Mouse (Mus musculus) midbrain, embryonic 15.5 days (tissue): Measurements from ENCODE around the gene Cdk5. TPM values are rescaled to one million over a fixed set of nuclear protein-coding genes. Genes with fewer than 3 reads are reported as not detected.

ENCODE experiments used
- ATAC-seq: fragments of 200-750 bp; cut with Nextera tagmentation; replicated peaks from 2 replicates; pipeline ENCODE4 v1.8.0; 2017; ENCODE audit warnings: moderate TSS enrichment
- H3K27ac ChIP-seq: fragments of 300-500 bp; sonication (generic); 2 replicates; pipeline ENCODE4 v1.5.1; 2015; ENCODE audit warnings: mild to moderate bottlenecking, inconsistent platforms
- H3K27me3 ChIP-seq: fragments of 300-500 bp; sonication (generic); replicated peaks from 2 replicates; pipeline ENCODE4 v1.6.1; 2015; ENCODE audit warnings: inconsistent platforms
- H3K36me3 ChIP-seq: fragments of 300-500 bp; sonication (generic); replicated peaks from 2 replicates; pipeline ENCODE4 v1.6.1; 2015; ENCODE audit warnings: inconsistent platforms
- H3K4me1 ChIP-seq: fragments of 300-500 bp; sonication (generic); 2 replicates; pipeline ENCODE4 v1.6.1; 2015; ENCODE audit warnings: inconsistent platforms
- H3K4me2 ChIP-seq: fragments of 300-500 bp; sonication (generic); 2 replicates; pipeline ENCODE4 v1.6.1; 2015; ENCODE audit warnings: inconsistent platforms, mild to moderate bottlenecking, moderate library complexity
- H3K4me3 ChIP-seq: fragments of 300-500 bp; sonication (generic); 2 replicates; pipeline ENCODE4 v1.5.1; 2015; ENCODE audit warnings: mild to moderate bottlenecking, inconsistent platforms
- H3K9ac ChIP-seq: fragments of 300-500 bp; sonication (generic); 2 replicates; pipeline ENCODE4 v1.6.1; 2015; ENCODE audit warnings: mild to moderate bottlenecking, inconsistent platforms
- H3K9me3 ChIP-seq: fragments of 300-500 bp; sonication (generic); 2 replicates; pipeline ENCODE4 v1.6.1; 2016; ENCODE audit warnings: inconsistent platforms
- WGBS: fragments of 180-500 bp; shearing (Covaris S2); methylation state at CpG from one replicate; pipeline ENCODE4 v1.1.7; 2015; ENCODE audit warnings: mixed read lengths; 5-methylcytosine and 5-hydroxymethylcytosine counted together
- polyA plus RNA-seq: library from polyadenylated mRNA; unstranded; fragments of >200 nt; fragmentation: Nextera tagmentation; extraction: Ambion mirVana; gene quantifications from 2 replicates; pipeline ENCODE4 v1.2.1, GENCODE M21; 2015

The Cdk5 gene
- polyA plus RNA-seq, 1 experiment from 2014 or later, result 120 TPM

DNA sequence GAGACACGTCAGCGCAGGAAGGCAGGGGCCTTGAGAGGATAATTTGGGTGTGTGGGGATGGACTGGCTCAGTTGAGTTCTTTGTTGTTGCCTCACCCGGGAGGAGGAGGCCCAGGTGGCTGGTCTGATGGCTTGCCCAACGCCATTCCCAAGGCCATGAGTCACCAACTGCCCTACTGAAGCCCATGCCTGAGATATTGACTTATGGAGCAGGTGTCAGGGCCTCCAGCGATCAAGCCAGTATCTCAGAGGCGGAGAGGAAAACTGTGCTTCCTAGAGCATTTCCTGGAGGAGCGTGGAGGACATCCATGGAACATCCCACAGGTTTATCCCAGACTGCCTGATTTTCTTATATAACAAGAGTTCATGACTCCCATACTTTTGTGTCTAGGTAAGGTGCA, 30.6 kb downstream of the Cdk5 start:
- peaks cover 25% of the 10 kb centered on the region for H3K4me1 ChIP-seq
- peaks cover 24% of the 10 kb centered on the region for H3K27me3 ChIP-seq
- H3K4me2 ChIP-seq, result no peak overlapping the region
- no peaks in the 10 kb centered on the region for H3K9me3 ChIP-seq
- 77% methylated on average over 7 of the region's 7 CpGs for whole genome bisulfite sequencing
- H3K9ac ChIP-seq, result no peak overlapping the region
- no peak for ATAC-seq
- H3K4me3 ChIP-seq, result no peak overlapping the region
- no peak overlapping the region for H3K27ac ChIP-seq
- H3K36me3 ChIP-seq, result no peaks in the 10 kb centered on the region

DNA sequence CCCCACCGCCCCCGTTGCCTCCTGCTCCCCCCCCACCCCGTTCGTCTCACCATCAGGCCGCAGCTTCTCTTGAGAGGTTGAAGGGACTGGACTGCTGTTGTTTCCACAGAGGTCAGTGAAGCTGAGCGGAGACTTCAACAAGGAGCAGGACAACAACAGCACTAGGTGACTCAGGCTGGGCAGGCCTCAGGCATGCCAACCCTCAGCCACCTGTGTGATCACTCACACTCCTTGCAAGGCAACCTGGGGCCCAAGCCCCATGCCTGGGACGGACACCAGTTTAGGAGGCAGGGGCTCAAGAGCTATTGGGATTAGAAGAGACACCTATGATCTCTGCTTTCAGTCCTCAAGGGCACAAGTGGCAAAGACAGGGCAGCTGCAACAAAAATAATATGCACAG, 31.5 kb downstream of the Cdk5 start, which contains the start of gene Atg9b:
Gene Atg9b, minus strand, starts transcription at position 280 of the 400 bp plus-strand sequence.
- H3K36me3 ChIP-seq, result no peaks in the 10 kb centered on the region
- ATAC-seq, result no peak
- peaks cover 34% of the 10 kb centered on the region for H3K4me1 ChIP-seq
- no peak within 1 kb of the TSS for H3K27ac ChIP-seq
- H3K4me3 ChIP-seq, result no peak within 1 kb of the TSS
- peaks cover 33% of the 10 kb centered on the region for H3K27me3 ChIP-seq
- whole genome bisulfite sequencing, result 84% methylated on average over 7 of the region's 7 CpGs
- no peaks in the 10 kb centered on the region for H3K9me3 ChIP-seq
- H3K4me2 ChIP-seq, result no peak within 1 kb of the TSS
- H3K9ac ChIP-seq, result no peak within 1 kb of the TSS

DNA sequence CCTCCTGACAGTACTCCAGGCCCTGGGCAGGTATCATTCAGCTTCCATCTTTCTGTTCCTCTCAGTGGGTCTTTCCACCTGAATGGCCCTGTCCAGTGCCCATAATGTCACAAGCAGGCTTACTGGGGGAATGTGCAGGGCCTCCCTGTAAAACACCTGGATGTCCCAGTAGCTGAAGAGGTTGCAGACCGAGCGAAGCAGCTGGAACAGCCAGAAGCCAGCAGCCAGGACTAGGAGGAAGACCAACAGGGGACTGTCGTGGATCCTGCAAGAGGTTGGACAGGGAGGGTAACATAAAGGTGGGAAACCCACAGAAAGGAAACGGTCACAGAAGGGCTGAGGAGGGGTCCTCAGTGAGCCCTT, 33.7 kb downstream of the Cdk5 start:
- Histone ChIP-seq H3K27me3 (peaks cover 53% of the 10 kb centered on the region), H3K4me2 (no peak overlapping the region), H3K9me3 (no peaks in the 10 kb centered on the region), H3K27ac (no peak overlapping the region), H3K9ac (no peak overlapping the region), H3K4me1 (peaks cover 28% of the 10 kb centered on the region), H3K4me3 (no peak overlapping the region), H3K36me3 (no peaks in the 10 kb centered on the region)
- 84% methylated on average over 4 of the region's 4 CpGs for WGBS
- no peak for ATAC-seq

DNA sequence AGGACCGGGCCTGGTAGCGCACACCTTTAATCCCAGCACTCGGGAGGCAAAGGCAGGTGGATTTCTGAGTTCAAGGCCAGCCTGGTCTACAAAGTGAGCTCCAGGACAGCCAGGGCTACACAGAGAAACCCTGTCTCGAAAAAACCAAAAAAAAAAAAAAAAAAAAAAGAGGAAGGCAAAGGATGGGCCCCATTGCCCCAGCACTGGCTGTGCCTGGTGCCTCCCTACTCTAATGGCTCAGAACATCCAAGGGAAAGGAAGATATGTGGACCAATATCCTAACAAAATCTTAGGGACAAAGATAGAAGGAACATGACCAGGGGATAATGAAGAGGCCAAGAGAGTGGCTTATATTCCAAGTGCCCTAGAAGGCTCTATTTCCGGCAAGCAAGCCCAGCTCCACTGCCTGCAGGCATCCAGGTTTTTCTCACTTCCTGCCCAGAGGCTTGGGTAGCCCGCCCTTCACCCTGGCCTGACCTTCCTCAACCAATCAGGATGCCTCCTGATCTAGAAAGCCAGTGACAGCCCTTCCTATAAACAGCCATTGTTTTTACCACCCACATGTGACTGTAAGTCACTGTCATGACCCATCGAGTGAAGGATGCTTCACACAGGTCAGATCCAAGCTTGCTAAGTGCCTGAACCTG, 34.2 kb downstream of the Cdk5 start:
- Histone ChIP-seq H3K9me3 (no peaks in the 10 kb centered on the region), H3K4me2 (0 out of 2 replicates have a peak overlapping the region, but pooled peaks have one; percentile 97), H3K27me3 (peaks cover 56% of the 10 kb centered on the region), H3K27ac (no peak overlapping the region), H3K9ac (no peak overlapping the region), H3K4me3 (no peak overlapping the region), H3K4me1 (peaks cover 33% of the 10 kb centered on the region), H3K36me3 (no peaks in the 10 kb centered on the region)
- WGBS, result 58% methylated on average over 7 of the region's 7 CpGs
- ATAC-seq, result no peak

DNA sequence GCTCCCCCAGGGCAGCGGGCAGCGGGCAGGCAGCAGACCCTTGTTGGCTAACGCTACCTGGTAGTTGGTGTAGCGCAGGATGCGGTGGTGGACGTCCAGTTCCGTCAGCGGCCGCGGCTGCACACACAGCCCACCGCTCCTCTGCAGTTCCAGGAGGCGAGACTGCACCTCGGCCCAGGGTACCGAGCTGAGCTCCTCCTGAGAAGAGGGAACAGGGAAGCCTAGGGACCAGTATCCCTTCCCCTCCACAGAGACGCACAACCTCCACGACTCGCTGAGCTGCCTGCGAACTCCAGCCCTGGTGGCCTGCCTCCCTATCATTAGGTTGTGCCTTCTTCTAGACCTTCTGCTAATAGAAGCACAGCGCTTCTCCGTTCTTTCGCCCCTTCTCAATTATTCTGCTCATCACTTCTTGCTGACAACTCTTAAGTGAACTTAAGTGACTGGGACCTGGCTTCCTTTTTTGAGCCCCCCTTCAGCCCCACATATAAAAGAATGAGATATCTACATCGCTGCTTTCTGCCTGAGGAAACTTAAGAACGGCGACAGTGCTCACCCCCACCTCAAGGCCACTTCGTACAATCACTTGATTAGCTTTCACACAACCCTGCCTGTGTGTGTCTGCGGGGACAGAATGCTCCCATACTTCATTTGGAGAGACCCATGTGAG, 34.9 kb downstream of the Cdk5 start:
- H3K4me1 ChIP-seq, result peaks cover 31% of the 10 kb centered on the region
- peak overlapping the region; percentile 97 for H3K4me2 ChIP-seq
- H3K36me3 ChIP-seq, result no peaks in the 10 kb centered on the region
- no peak for ATAC-seq
- H3K4me3 ChIP-seq, result peak overlapping the region; percentile 48
- no peak overlapping the region for H3K27ac ChIP-seq
- 23% methylated on average over 26 of the region's 26 CpGs for whole genome bisulfite sequencing
- H3K9me3 ChIP-seq, result no peaks in the 10 kb centered on the region
- H3K9ac ChIP-seq, result peak overlapping the region; percentile 32
- peaks cover 56% of the 10 kb centered on the region for H3K27me3 ChIP-seq

DNA sequence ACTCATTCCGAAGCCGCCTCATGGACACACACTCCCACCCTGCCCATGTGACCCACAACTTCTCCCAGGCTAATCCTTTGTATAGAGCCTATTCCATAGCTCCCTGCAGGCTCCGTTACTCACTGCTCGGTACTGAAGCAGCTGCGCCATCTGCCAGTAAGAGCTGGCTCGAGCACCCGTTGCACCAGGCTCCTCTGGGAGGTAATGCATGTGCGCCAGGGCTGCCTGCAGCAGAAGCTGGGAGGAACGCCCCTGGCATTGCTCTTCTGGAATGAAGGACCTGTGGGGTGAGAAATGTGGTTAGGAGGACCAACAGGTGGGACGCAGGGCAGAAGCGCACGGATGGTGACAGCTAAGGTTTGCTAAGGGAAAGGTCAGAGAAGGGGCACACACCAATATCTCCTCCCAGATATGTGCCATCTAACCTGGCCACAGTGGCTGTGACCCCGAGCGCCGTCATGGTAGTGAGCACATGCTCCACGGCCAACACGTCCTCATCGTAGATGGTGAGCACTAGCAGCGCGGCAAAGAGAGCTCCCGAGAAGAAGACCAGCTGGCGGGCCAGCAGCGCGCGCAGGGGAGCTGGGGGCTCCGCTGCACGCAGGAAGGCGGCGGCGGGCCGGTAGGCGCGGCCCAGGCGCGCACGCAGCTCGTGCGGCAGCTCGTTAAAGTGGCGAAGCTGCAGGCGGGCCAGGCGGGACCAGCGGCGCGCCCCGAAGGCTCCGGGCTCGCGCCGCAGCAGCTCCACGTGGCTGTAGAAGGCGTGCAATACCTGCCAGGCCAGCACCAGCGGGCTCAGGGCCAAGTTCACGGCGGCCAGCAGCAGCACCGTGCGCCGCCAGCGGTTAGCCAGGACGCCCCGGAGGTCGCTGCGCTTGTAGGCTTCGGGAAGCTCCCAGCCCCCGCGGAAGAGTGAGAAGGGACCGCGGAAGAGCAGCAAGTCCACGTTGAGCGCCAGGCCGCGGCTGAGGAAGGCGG, 35.8 kb downstream of the Cdk5 start:
- Histone ChIP-seq H3K36me3 (no peaks in the 10 kb centered on the region), H3K27ac (peak overlapping the region; percentile 19; the same call in 1 of the 2 replicates), H3K27me3 (peaks cover 56% of the 10 kb centered on the region), H3K4me1 (peaks cover 39% of the 10 kb centered on the region), H3K9me3 (no peaks in the 10 kb centered on the region), H3K4me3 (peak overlapping the region; percentile 48), H3K4me2 (peak overlapping the region; percentile 97), H3K9ac (peak overlapping the region; percentile 32)
- WGBS, result under 1% methylated on average over 73 of the region's 73 CpGs
- ATAC-seq, result peak; percentile 43

DNA sequence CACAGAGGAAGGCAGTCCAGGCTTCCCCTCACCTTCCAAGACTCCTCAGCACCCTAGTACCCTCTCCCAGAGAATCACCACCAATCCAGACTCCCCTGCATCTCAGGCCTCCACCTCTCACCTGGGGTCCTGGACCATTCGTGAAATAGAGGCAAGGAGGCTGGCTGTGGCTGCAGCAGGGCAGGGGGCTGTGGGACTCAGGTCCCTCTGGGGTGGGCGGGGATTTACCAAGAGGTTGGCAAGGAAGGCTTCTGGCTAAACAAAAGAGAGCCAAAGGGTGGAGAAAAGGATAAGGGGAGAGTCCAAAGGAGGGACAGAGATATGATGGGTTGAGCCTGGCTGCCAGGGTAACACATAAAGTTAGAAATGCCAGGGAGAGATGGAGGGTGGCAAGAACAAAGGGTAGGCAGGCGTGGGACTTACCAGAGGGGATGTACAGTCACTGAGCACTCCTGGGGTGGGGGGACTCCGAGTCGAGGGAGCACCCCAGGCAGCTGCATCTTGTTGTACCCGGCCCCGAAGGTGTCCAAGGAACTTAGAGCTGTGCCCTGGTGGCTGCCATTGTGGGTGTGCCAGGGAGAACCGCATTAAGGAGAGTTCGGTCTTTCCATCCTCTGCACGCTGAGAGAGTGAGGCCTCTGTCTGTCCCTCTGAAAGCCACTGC, 37.3 kb downstream of the Cdk5 start:
- WGBS, result 75% methylated on average over 10 of the region's 10 CpGs
- no peak overlapping the region for H3K9ac ChIP-seq
- no peak overlapping the region for H3K4me3 ChIP-seq
- H3K27ac ChIP-seq, result no peak overlapping the region
- H3K36me3 ChIP-seq, result no peaks in the 10 kb centered on the region
- H3K9me3 ChIP-seq, result no peaks in the 10 kb centered on the region
- H3K27me3 ChIP-seq, result peaks cover 56% of the 10 kb centered on the region
- H3K4me1 ChIP-seq, result peaks cover 43% of the 10 kb centered on the region
- H3K4me2 ChIP-seq, result no peak overlapping the region
- no peak for ATAC-seq

DNA sequence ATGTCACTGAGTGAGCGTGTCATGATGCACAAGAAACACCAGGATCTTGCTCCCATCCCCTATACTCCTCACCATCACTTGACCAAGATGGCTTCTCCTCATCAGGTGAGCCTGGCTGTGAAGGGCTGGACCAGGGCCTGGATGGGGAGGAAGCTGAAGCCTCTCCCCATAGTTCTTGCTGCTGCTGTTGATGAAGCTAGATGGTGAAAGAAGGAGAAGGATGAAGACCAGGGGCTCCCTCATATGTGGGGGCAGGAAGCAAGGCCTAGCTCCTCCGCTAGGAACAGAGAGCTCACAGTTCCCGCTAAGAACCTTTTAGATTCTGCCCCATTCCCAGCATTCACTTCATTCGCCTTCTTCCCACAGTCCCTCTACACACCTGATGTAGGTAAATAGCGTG, 38.0 kb downstream of the Cdk5 start:
- Histone ChIP-seq H3K4me2 (no peak overlapping the region), H3K9ac (no peak overlapping the region), H3K27me3 (peaks cover 53% of the 10 kb centered on the region), H3K4me3 (no peak overlapping the region), H3K9me3 (no peaks in the 10 kb centered on the region), H3K27ac (no peak overlapping the region), H3K36me3 (no peaks in the 10 kb centered on the region), H3K4me1 (peaks cover 43% of the 10 kb centered on the region)
- WGBS, result 93% methylated on average over 5 of the region's 5 CpGs
- no peak for ATAC-seq

DNA sequence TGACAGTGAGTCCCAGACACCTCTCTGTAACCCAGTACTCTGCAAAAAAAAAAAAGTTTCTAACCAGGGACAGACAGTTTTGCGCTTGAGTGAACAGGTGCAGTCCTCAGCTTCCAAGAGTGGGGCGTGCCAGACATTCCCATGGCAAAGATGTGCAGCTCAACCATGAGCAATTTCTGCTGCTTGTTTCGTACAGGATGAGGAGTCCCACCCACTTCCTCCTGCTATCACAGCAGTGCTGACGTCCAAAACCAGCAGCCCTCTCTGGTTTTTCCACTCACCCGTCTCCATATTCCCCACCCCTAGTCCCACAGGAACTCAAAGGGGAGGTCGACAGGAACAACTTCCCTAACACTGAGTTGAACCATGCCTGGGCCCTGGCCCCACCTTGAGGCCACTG, 38.9 kb downstream of the Cdk5 start:
- peaks cover 46% of the 10 kb centered on the region for H3K27me3 ChIP-seq
- H3K36me3 ChIP-seq, result no peaks in the 10 kb centered on the region
- peaks cover 43% of the 10 kb centered on the region for H3K4me1 ChIP-seq
- no peak overlapping the region for H3K9ac ChIP-seq
- no peak overlapping the region; the same call in 1 of the 2 replicates for H3K4me2 ChIP-seq
- no peak for ATAC-seq
- H3K4me3 ChIP-seq, result no peak overlapping the region
- no peak overlapping the region for H3K27ac ChIP-seq
- WGBS, result 70% methylated on average over 6 of the region's 6 CpGs
- no peaks in the 10 kb centered on the region for H3K9me3 ChIP-seq

DNA sequence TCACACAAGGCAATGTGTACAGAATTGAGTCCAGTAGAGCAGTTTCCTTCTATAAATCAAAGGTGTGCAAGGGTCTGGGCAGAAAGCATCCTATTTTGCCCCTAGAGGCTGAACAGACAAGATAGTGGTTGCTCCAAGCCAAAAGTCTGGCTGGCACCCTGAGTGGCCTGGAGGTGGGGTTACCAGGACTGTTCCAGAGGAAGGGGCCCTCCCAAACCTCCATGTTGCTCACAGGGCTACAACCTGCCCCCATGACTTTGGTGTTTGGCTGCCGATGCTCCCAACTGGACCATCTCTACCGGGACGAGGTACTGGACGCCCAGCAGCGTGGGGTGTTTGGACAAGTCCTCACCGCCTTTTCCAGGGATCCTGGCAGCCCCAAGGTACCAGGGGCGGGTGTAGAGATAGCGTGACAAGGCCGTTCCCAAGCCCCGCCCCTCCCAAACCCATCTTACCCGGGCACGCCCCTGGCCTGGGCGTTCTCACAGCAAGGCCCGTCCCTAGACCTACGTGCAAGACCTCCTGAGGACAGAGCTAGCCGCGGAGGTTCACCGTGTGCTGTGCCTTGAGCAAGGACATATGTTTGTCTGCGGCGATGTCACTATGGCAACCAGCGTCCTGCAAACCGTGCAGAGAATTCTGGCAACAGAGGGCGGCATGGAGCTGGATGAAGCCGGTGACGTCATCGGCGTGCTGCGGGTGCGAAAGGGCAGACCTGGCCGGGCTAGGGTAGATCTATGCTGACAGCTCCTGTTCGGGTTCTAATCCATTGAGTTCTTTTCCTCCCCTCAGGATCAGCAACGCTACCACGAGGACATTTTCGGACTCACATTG, 40.1 kb downstream of the Cdk5 start:
- Histone ChIP-seq H3K36me3 (no peaks in the 10 kb centered on the region), H3K9ac (peak overlapping the region; percentile 61), H3K4me3 (peak overlapping the region; percentile 49), H3K27ac (peak overlapping the region; percentile 82), H3K9me3 (no peaks in the 10 kb centered on the region), H3K4me1 (peaks cover 37% of the 10 kb centered on the region), H3K4me2 (peak overlapping the region; percentile 69), H3K27me3 (peaks cover 36% of the 10 kb centered on the region)
- peak; percentile 87 for ATAC-seq
- WGBS, result 1% methylated on average over 34 of the region's 34 CpGs

DNA sequence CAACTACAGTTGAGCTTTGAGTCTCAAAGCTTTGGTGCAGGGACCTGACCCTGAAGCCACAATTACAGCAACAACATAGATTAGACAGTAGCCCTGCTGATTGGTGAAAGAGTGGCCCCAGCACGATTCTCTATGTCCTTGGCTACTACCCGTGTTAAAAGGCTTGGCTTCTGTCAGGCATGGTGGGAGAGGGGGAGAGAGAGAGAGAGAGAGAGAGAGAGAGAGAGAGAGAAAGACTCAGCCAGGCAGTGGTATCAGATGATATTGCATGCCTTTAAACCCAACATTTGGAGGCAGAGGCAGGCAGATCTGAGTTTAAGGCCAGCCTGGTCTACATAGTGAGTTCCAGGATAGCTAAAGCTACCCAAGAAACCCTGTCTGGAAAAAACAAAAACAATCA, 41.3 kb downstream of the Cdk5 start:
- Histone ChIP-seq H3K4me2 (no peak overlapping the region), H3K4me1 (peaks cover 25% of the 10 kb centered on the region), H3K9me3 (no peaks in the 10 kb centered on the region), H3K36me3 (no peaks in the 10 kb centered on the region), H3K27ac (no peak overlapping the region), H3K9ac (no peak overlapping the region), H3K4me3 (no peak overlapping the region), H3K27me3 (peaks cover 24% of the 10 kb centered on the region)
- ATAC-seq, result no peak
- WGBS, result 61% methylated on average over 2 of the region's 2 CpGs
